Comparison of ENCODE assay signal across 8 mouse cellular contexts in genomic region chr16:11176208-11176883, GRCm38 (mm10). TPM values are rescaled to one million over a fixed set of nuclear protein-coding genes. Genes with fewer than 3 reads are reported as not detected.
A peak's percentile ranks its signal among the peaks of the same experiment; 100 is the strongest.
DNase-seq lines count a peak whose midpoint lies in the region; ATAC-seq lines count a peak whose summit lies in the region.

TSS of gene Zc3h7a (minus strand) at chr16:11176393.

- under 1% methylated on average over 48 of the region's 57 CpGs for WGBS in hindbrain, embryonic 15.5 days

- H3K4me3 ChIP-seq in hindbrain, embryonic 15.5 days, result peak within 1 kb of the TSS; percentile 55

- no peaks in the 10 kb centered on the region for H3K9me3 ChIP-seq in hindbrain, embryonic 15.5 days

- peak; percentile 94 for ATAC-seq in hindbrain, embryonic 15.5 days (ENCODE audit: low FRiP score, low read depth)

- peak within 1 kb of the TSS; percentile 89 for H3K27ac ChIP-seq in hindbrain, embryonic 15.5 days (replicated peaks)

- H3K27me3 ChIP-seq in hindbrain, embryonic 15.5 days, result no peaks in the 10 kb centered on the region

- H3K4me1 ChIP-seq in hindbrain, embryonic 15.5 days (replicated peaks), result peaks cover 30% of the 10 kb centered on the region

- H3K4me2 ChIP-seq in hindbrain, embryonic 15.5 days, result peak within 1 kb of the TSS; percentile 80

- H3K9ac ChIP-seq in hindbrain, embryonic 15.5 days, result peak within 1 kb of the TSS; percentile 66

- DNase-seq in R1 (ENCODE audit: low read depth, low spot score), result peak; percentile 85
- peak; percentile 94 for DNase-seq in cerebellum, postnatal 25 days
- peak; percentile 86 to 92 for DNase-seq in frontal cortex, postnatal 36 days (ENCODE audit: low spot score in 2 of 2)
- DNase-seq in left cerebral cortex, adult 11 months (ENCODE audit: low spot score), result peak; percentile 84
- DNase-seq in lung, postnatal 4 days, result peak; percentile 94 to 95
- peak; percentile 87 for DNase-seq in retina, postnatal 7 days (ENCODE audit: low read depth, low spot score)
- DNase-seq in urinary bladder, adult 2 months (ENCODE audit: low spot score), result peak; percentile 85

- H3K36me3 ChIP-seq in hindbrain, embryonic 15.5 days, result no peaks in the 10 kb centered on the region

RNA-seq across cellular contexts. Expression of gene Zc3h7a, which starts in this region (rescaled TPM):
- 70.1 and 73.8 TPM in 2 replicates for polyA plus RNA-seq in hindbrain, embryonic 15.5 days (2015; fragmentation: Nextera tagmentation; extraction: Ambion mirVana)
- 141 and 178 TPM in 2 replicates for polyA plus RNA-seq in urinary bladder, adult 2 months (2012; rRNA removed)

Comparison
In these comparisons a context has a peak if more than half of its experiments do, and no peak if none do; other contexts are left out.
1. Peak in every context shown above with its lines: DNase-seq, ATAC-seq, H3K4me3 ChIP-seq and H3K27ac ChIP-seq.